Mouse (Mus musculus) midbrain, embryonic 14.5 days (tissue): ENCODE measurements around the gene Hmcn1. TPM values are rescaled to one million over a fixed set of nuclear protein-coding genes. Genes with fewer than 3 reads are reported as not detected.
A peak's percentile ranks its signal among the peaks of the same experiment; 100 is the strongest.

Experiments used
- ATAC-seq: fragments of 200-750 bp; cut with Nextera tagmentation; 2 replicates; pipeline ENCODE4 v1.8.0; 2017; ENCODE audit warnings: moderate number of reproducible peaks, moderate library complexity; ENCODE audit not compliant: low FRiP score, low TSS enrichment
- DNase-seq: peaks from one replicate; pipeline ENCODE4 v3.0.0-alpha.2; 2015
- H3K27ac ChIP-seq: fragments of 300-500 bp; sonication (generic); replicated peaks from 2 replicates; pipeline ENCODE4 v1.5.1; 2014; ENCODE audit warnings: mild to moderate bottlenecking, low read depth, low read length, moderate library complexity
- H3K27me3 ChIP-seq: fragments of 300-500 bp; sonication (generic); 2 replicates; pipeline ENCODE4 v1.6.1; 2014; ENCODE audit warnings: low read length, control low read depth, mixed read lengths; ENCODE audit not compliant: control insufficient read depth, insufficient read depth
- H3K36me3 ChIP-seq: fragments of 300-500 bp; sonication (generic); 2 replicates; pipeline ENCODE4 v1.6.1; 2014; ENCODE audit warnings: low read length, control low read depth; ENCODE audit not compliant: control insufficient read depth, insufficient read depth
- H3K4me1 ChIP-seq: fragments of 300-500 bp; sonication (generic); 2 replicates; pipeline ENCODE4 v1.6.1; 2014; ENCODE audit warnings: mild to moderate bottlenecking, antibody characterized with exemption, low read length, control low read depth; ENCODE audit not compliant: control insufficient read depth, insufficient read depth
- H3K4me2 ChIP-seq: fragments of 300-500 bp; sonication (generic); 2 replicates; pipeline ENCODE4 v1.6.1; 2014; ENCODE audit warnings: mild to moderate bottlenecking, low read length, moderate library complexity
- H3K4me3 ChIP-seq: fragments of 300-500 bp; sonication (generic); replicated peaks from 2 replicates; pipeline ENCODE4 v1.5.1; 2014; ENCODE audit warnings: low read depth, low read length
- H3K9ac ChIP-seq: fragments of 300-500 bp; sonication (generic); replicated peaks from 2 replicates; pipeline ENCODE4 v1.6.1; 2014; ENCODE audit warnings: mild to moderate bottlenecking, low read length, moderate library complexity
- H3K9me3 ChIP-seq: fragments of 300-500 bp; sonication (generic); 2 replicates; pipeline ENCODE4 v1.6.1; 2016; ENCODE audit warnings: low read length, control low read depth, mixed read lengths; ENCODE audit not compliant: control insufficient read depth
- WGBS: fragments of 180-500 bp; shearing (Covaris S2); extraction: QIAGEN DNeasy Blood & Tissue Kit; methylation state at CpG from one replicate; pipeline ENCODE4 v1.1.7; 2014; 5-methylcytosine and 5-hydroxymethylcytosine counted together
- polyA plus RNA-seq: library from polyadenylated mRNA; unstranded; fragments of >200 nt; fragmentation: Nextera tagmentation; extraction: Ambion mirVana; gene quantifications from 2 replicates; pipeline ENCODE4 v1.2.1, GENCODE M21; 2014

The Hmcn1 gene
- polyA plus RNA-seq, 1 experiment from 2014 or later, result 1.5 TPM

- Histone ChIP-seq H3K9me3 (no peaks in the 10 kb centered on the region), H3K27ac (no peak overlapping the region), H3K9ac (no peak overlapping the region), H3K4me1 (no peaks in the 10 kb centered on the region), H3K27me3 (no peaks in the 10 kb centered on the region), H3K4me2 (no peak overlapping the region), H3K36me3 (no peaks in the 10 kb centered on the region), H3K4me3 (no peak overlapping the region)
- 77% methylated on average over 12 of the region's 12 CpGs for WGBS
- DNase-seq, result peak; percentile 31
- peak; percentile 64; the same call in 1 of the 2 replicates for ATAC-seq
Measured at GRCm38 (mm10) chr1:150802642-150803041, 190.6 kb downstream of the Hmcn1 start.

DNA sequence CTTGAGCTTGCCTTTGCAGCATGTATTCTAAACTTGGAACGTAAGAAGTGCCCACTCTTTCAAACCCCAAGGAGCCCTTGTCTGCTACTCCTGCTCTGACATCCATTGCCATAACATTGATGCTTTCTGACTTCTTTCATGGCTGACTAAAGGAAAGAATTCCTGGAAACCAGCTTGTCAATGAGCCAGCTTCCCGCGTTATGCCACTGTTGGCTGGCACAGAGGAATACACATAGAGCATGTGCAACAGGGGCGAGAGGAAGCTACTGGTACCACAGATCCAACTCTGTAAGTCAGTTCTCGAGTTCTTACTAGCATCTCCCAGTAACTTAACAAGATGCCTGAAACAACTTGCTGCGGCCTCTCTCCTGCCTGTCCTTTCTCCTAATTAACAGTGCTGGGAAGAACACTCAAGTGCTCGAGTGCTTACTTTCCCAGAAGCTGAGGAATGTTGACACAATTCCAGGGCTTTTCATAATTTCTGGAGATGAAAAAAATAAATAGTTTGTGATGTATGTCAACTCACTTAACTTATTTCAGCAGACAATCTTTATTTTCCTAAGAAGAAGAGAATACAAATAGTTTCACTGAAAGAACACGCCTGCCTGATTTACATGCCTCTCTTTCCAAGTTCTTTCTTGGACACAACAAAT, 192.5 kb downstream of the Hmcn1 start:
- Histone ChIP-seq H3K4me1 (no peaks in the 10 kb centered on the region), H3K27ac (no peak overlapping the region), H3K27me3 (no peaks in the 10 kb centered on the region), H3K36me3 (no peaks in the 10 kb centered on the region), H3K4me3 (no peak overlapping the region), H3K4me2 (no peak overlapping the region), H3K9ac (no peak overlapping the region), H3K9me3 (no peaks in the 10 kb centered on the region)
- no peak for DNase-seq
- no peak for ATAC-seq
- 87% methylated on average over 8 of the region's 8 CpGs for WGBS

GRCm38 (mm10) chr1:150798651-150799050, 194.6 kb downstream of the Hmcn1 start:
- Histone ChIP-seq H3K27ac (no peak overlapping the region), H3K27me3 (no peaks in the 10 kb centered on the region), H3K4me2 (no peak overlapping the region), H3K9me3 (no peaks in the 10 kb centered on the region), H3K9ac (no peak overlapping the region), H3K4me1 (no peaks in the 10 kb centered on the region), H3K36me3 (no peaks in the 10 kb centered on the region), H3K4me3 (no peak overlapping the region)
- DNase-seq, result no peak
- ATAC-seq, result no peak
- WGBS, result 92% methylated on average over 5 of the region's 5 CpGs

DNA sequence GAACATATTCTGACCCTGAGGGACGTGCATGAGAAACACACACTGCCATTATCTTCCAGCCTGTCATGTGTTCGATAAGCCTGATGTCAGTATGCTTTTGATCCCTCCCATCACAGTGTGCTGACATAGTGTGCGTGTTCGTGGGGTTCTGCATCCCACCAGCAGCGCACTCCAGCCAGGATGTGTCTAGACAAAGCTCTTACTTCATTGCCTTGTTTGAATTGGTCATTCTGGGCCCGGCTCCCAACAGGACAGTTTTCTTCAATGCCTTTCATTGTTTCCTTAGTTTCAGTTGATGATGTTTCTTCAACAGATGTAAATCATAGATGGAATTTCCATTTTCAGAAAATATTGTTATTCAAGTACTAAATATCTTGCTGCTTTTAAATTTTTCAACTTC, 206.5 kb downstream of the Hmcn1 start:
- 82% methylated on average over 6 of the region's 6 CpGs for WGBS
- no peaks in the 10 kb centered on the region for H3K9me3 ChIP-seq
- H3K9ac ChIP-seq, result no peak overlapping the region
- no peak overlapping the region for H3K4me3 ChIP-seq
- ATAC-seq (no peak), DNase-seq (no peak)
- no peak overlapping the region for H3K27ac ChIP-seq
- no peaks in the 10 kb centered on the region for H3K36me3 ChIP-seq
- H3K27me3 ChIP-seq, result no peaks in the 10 kb centered on the region
- H3K4me2 ChIP-seq, result no peak overlapping the region
- no peaks in the 10 kb centered on the region for H3K4me1 ChIP-seq

GRCm38 (mm10) chr1:150783070-150783842, 210.0 kb downstream of the Hmcn1 start:
- 46% methylated on average over 15 of the region's 15 CpGs for WGBS
- DNase-seq, result peak; percentile 36
- no peak for ATAC-seq

GRCm38 (mm10) chr1:150779902-150780301, 213.3 kb downstream of the Hmcn1 start:
- ATAC-seq (no peak), DNase-seq (peak; percentile 50)
- WGBS, result 41% methylated on average over 2 of the region's 2 CpGs
- Histone ChIP-seq H3K9me3 (no peaks in the 10 kb centered on the region), H3K4me3 (no peak overlapping the region), H3K27me3 (no peaks in the 10 kb centered on the region), H3K9ac (no peak overlapping the region), H3K4me2 (no peak overlapping the region), H3K27ac (no peak overlapping the region), H3K4me1 (no peaks in the 10 kb centered on the region), H3K36me3 (no peaks in the 10 kb centered on the region)

More at GRCm38 (mm10) chr1:150783070-150783842, 210.0 kb downstream of the Hmcn1 start:
- H3K4me1 ChIP-seq, result no peaks in the 10 kb centered on the region
- 0 out of 2 replicates have a peak overlapping the region, but pooled peaks have one; percentile 5 for H3K4me2 ChIP-seq
- H3K27ac ChIP-seq, result no peak overlapping the region
- H3K4me3 ChIP-seq, result no peak overlapping the region
- no peaks in the 10 kb centered on the region for H3K36me3 ChIP-seq
- H3K9me3 ChIP-seq, result no peaks in the 10 kb centered on the region
- H3K27me3 ChIP-seq, result no peaks in the 10 kb centered on the region
- no peak overlapping the region for H3K9ac ChIP-seq

DNA sequence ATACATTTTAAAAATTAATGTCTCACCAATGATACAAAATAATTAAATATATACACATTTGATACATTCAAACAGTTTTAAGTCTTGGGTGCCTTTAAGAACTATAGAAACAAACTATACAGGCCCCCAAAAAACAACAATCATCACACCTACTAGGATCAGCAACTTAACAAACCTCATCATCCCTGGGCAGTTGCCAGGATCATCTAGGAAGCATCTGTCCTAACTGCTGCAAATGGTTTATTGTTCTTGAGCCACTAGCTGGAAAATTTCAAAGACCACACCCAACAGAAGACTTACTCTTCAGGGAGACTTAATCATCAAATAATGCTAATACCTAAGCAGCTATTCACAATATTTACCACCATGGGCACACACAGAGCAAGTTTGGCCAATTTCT, 216.5 kb downstream of the Hmcn1 start:
- no peak for DNase-seq
- H3K9ac ChIP-seq, result no peak overlapping the region

DNA sequence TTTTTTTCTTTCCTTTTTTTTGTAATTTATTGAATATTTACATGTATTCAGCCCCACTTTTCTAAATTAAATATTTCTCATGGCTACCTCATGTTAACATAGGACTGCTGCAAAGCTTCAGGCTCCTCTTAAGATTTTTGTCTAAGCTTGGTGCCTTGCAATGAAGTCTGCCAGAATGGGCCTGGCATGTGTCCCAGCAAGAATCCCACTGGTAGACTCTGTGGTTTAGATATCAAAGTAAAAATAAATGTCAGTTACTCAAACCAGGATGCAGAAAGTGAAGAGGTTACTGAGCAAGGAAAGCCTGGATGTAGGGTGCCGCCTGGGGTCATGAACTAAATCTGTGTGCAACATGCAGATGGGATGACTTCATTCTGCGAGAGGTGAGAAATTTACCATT, 217.5 kb downstream of the Hmcn1 start:
- Histone ChIP-seq H3K36me3 (no peaks in the 10 kb centered on the region), H3K27ac (no peak overlapping the region), H3K4me3 (no peak overlapping the region), H3K9me3 (no peaks in the 10 kb centered on the region), H3K4me2 (no peak overlapping the region), H3K4me1 (no peaks in the 10 kb centered on the region), H3K9ac (no peak overlapping the region), H3K27me3 (no peaks in the 10 kb centered on the region)
- no peak for ATAC-seq
- no peak for DNase-seq
- 85% methylated on average over 2 of the region's 2 CpGs for WGBS

More for the DNA sequence above, 216.5 kb downstream of the Hmcn1 start:
- Histone ChIP-seq H3K4me3 (no peak overlapping the region), H3K36me3 (no peaks in the 10 kb centered on the region), H3K4me1 (no peaks in the 10 kb centered on the region), H3K9me3 (no peaks in the 10 kb centered on the region), H3K27me3 (no peaks in the 10 kb centered on the region), H3K27ac (no peak overlapping the region), H3K4me2 (no peak overlapping the region)
- ATAC-seq, result no peak

DNA sequence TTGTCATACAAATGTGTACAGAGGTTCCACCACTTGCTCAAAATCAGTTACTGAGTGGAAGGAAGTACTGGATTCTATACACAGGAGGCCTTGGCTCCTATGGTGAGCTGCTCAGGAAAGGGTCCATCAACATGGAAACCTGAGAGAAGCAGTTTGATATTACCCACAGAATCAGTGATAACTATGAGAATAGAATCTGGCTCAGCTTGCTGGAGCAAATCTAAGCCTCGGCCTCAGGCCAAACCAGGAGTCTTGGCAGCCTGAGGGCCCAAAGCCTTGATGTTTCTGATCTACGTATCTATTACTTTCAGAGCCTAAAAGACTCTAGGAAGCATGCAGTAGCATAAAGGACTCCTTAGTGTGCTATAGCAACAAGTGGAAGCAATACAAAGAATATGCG, 220.3 kb downstream of the Hmcn1 start:
- Histone ChIP-seq H3K4me3 (no peak overlapping the region), H3K9ac (no peak overlapping the region), H3K4me1 (no peaks in the 10 kb centered on the region), H3K36me3 (no peaks in the 10 kb centered on the region), H3K9me3 (no peaks in the 10 kb centered on the region), H3K27ac (no peak overlapping the region), H3K27me3 (no peaks in the 10 kb centered on the region), H3K4me2 (no peak overlapping the region)
- ATAC-seq (no peak), DNase-seq (no peak)
- 81% methylated on average over 3 of the region's 3 CpGs for WGBS
